Mouse (Mus musculus): ENCODE measurements around the gene Srgap3.

- TF ChIP-seq EP300 (IDR thresholded peaks at IDR 0.05; ENCODE audit: low read depth) (no peak), CTCF (IDR thresholded peaks at IDR 0.05; ENCODE audit: low read depth) (peak; percentile 61)
These were observed 229.9 kb downstream of the Srgap3 start for GRCm38 (mm10) chr6:112717168-112717567.
